Mouse (Mus musculus): ENCODE results near the gene Tcf7l1.

Tcf7l1 gene

DNA sequence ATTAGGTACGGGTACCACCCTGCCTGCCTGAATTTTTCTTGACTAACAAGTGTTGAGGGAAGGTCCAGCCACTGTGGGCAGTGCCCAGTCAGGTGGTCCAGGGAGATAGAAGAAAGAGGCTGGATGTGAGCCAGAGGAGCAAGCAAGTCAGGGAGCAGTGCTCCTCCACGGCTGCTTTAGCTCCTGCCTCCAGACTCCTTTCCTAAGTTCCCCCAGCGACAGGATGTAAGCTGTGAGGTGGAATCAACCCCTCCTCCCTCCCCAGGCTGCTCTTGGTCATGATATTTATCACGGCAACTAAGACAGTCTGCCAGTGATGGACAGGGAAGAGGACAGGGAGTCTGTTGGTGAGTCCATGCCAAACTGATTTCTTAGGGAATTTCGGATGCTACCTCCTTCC is 195.1 kb downstream of the Tcf7l1 start:
- no peak for DNase-seq (ENCODE audit: low spot score in 2 of 2)

DNA sequence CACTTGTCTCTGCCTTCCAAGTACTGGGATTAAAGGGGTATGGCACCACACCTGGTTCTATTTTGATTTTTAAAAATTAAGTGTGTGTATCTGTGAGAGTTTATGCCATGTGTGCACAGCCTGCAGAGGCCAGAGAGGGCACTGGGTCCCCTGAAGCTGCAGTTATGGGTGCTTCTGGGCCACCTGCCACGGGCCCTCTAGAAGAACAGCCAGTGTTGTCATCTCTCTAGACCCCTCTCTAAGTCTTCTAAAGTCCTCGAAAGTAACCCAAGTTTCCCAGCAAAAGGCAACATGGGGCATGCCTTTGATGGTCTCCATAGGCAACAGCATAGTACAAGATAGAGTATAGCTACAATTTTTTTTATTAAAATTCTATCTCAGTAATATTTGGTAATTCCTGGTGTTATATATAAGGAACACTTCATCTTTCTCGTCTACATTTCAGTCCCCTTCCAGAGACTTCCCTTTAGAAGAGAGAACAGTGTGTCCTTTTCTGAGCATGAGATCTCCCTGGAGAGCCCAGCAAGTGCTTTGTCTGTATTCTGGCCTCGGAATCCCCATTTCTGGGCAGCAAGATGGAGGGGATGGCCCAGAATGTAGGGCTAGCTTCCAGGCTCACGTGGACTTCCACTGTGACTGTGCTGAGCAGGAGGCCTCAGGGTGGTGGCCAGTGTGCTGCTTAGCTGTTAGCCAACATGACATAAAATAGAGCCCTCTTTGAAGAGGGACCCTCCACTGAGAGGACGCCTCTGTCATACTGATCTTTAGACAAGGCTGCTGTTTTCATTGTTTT is 195.8 kb downstream of the Tcf7l1 start:
- peak in 1 of 2 experiments; percentile 31 for DNase-seq (ENCODE audit: low spot score in 2 of 2)

- no peak for DNase-seq (ENCODE audit: low spot score in 2 of 2)
These were observed 198.9 kb downstream of the Tcf7l1 start for GRCm38 (mm10) chr6:72590111-72590510.

DNA sequence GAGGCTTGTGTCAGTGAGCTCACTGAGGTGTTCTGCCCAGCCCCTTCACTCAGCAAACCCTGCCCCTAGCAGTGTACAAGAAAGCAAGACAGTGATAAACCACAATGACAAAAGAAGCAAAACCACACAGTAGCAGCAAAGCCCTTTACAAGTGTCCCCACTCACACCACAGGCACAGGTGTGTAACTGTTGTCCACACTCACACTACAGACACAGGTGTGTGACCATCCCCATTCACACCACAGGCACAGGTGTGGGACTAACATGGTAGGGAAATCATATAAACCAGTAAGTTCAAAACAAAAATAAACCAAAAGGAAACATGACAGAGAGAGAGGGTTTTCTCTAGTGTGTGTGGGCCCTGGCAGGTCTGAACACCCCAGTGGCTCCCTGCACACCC is 200.7 kb downstream of the Tcf7l1 start:
- DNase-seq (ENCODE audit: low spot score in 2 of 2) = no peak

DNA sequence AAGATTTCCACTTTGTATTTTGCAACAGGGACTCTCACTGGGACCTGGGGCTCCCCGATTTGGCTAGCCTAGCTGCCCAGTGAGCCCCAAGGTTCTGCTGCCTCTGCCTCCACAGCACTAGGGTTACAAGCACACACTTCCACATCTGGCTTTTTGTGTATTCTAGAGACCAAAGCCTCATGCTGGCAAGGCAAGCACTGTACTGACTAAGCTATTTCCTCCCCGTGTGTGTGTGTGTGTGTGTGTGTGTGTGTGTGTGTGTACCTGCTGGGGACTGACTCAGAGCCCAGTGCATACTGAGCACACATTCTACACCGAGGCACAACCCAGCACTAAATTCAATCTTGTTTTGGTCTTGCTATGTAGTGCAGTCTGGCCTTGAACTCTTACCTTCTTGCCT is 202.4 kb downstream of the Tcf7l1 start:
- DNase-seq (ENCODE audit: low spot score in 2 of 2) = no peak

GRCm38 (mm10) chr6:72584154-72584553 is 204.9 kb downstream of the Tcf7l1 start:
- no peak for DNase-seq (ENCODE audit: low spot score in 2 of 2)

DNA sequence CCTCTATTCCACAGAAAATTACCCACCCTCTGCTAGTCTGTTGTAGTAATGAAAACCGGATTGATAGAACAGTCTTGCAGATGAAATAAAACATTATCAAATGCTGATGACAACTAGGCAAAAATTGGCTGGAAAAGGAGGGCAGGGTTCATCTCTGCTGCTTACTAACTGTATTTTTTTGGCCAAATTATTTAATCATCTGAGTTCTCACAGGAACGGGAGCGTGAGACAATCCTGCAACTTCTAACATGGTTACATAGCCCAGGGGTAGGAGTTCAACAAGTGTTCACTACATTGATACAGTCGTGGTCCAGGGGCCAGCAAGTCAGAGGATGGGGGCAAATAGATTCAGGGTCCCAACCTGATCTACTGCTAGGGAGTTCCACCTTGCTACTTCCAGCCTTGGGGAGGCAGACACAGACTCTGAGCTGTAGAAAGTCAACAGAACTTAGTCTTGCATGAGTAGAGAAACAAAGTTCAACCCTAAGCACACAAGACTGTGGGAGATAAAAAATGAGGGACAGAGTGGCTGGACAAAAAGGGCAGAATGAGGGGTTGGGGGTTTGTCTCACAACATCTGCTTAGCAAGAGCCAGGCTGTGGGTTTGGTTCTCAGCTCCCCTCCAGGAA is 205.7 kb downstream of the Tcf7l1 start:
- no peak for DNase-seq (ENCODE audit: low spot score in 2 of 2)

DNA sequence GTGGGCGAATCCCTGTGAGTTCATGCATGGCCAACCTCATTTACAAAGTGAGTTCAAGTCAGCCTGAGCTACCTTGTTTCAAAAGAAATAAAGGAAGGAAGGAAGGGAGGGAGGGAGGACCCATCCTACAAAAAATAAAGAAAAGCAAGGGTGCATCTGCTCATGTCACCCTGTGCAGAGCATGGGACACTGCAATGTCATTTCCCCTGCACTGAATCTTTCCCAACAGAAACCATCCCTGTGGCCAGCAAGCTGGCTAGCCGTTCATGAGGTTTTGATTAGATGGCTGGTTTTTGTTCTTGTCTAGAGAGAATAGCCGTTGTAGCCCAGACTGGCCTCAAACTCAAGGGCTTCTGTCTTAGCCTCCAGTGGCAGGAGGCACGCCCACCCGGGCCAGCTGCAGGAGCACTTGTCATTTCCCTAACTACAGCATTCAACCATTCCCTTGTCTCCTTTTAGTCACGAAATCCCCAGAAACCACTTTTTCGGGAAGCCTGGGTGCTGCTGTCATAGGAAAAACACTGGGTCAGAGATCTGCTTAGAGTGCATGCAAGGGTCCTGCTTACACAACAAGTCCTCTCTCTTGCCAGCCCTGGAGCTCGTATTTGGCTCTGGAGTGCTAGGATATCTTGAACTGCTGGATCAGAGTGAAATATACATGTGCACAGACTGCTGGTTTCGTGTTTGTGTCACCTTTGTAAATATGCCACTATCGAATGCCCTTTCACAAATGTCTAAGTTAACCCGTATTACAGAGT is 207.2 kb downstream of the Tcf7l1 start:
- no peak for DNase-seq (ENCODE audit: low spot score in 2 of 2)

Measured in frontal cortex, postnatal 14 days (tissue).